Mouse (Mus musculus): ENCODE results near the gene Mrpl46. TPM values are rescaled to one million over a fixed set of nuclear protein-coding genes. Genes with fewer than 3 reads are reported as not detected.

Mrpl46 gene
- polyA plus RNA-seq (2014; fragmentation: Nextera tagmentation; extraction: Ambion mirVana) = 61.2 and 62.1 TPM in 2 replicates

GRCm38 (mm10) chr7:78782639-78783581 is at the start of gene Mrpl46, which contains the start of gene Mrps11:
Gene Mrpl46, minus strand, starts transcription at chr7:78783531.
Gene Mrps11, plus strand, starts transcription at chr7:78783119.
- Histone ChIP-seq H3K9me3 (ENCODE audit: control insufficient read depth, low read length) (no peaks in the 10 kb centered on the region), H3K36me3 (ENCODE audit: control insufficient read depth, insufficient read depth, low read length) (peaks cover 17% of the 10 kb centered on the region), H3K4me2 (ENCODE audit: low read depth, low read length) (peak within 1 kb of the TSS; percentile 85), H3K9ac (replicated peaks; ENCODE audit: low read depth, low read length) (peak within 1 kb of the TSS; percentile 58), H3K4me1 (ENCODE audit: control insufficient read depth, insufficient read depth, low read length) (peaks cover 9% of the 10 kb centered on the region), H3K27me3 (ENCODE audit: control insufficient read depth, insufficient read depth, low read length) (no peaks in the 10 kb centered on the region), H3K4me3 (ENCODE audit: low read depth, low read length) (peak within 1 kb of the TSS; percentile 53), H3K27ac (ENCODE audit: low read depth, low read length) (no peak within 1 kb of the TSS)
- under 1% methylated on average over 44 of the region's 44 CpGs for WGBS
- ATAC-seq (ENCODE audit: low read depth) = peak; percentile 98

DNA sequence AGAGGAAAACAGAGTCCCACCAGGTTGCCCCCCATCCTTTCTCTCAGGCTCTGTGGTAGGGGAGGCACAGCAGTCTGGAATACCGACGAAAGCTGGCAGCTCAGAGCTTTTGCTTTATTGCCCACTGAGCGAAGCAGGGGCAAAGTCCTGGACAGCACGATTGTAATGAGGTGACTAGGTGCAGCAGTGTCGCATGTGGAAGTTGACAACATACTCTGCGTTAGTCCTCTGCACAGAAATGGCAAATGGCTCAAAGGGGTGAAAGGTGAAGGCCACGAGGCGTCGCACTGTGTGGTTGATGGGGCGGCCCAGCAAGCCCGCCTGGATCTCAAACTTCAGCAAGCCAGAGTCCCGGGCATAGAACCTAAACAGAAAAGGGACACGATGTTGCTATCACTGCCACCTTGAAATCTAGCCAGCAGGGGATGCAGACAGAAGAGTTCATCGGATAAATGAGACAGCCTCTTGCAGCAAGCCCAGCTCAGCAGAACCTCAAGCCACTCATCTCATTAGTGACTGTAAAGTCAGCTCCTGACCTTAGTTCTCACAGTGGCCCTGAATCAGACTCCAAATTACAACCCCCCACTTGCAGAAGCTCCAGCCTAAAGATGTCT is 44.5 kb upstream of the Mrpl46 start:
- Histone ChIP-seq H3K4me3 (ENCODE audit: low read depth, low read length) (no peak overlapping the region), H3K9ac (replicated peaks; ENCODE audit: low read depth, low read length) (no peak overlapping the region), H3K4me2 (ENCODE audit: low read depth, low read length) (no peak overlapping the region), H3K9me3 (ENCODE audit: control insufficient read depth, low read length) (no peaks in the 10 kb centered on the region), H3K27ac (ENCODE audit: low read depth, low read length) (peak overlapping the region; percentile 65), H3K27me3 (ENCODE audit: control insufficient read depth, insufficient read depth, low read length) (no peaks in the 10 kb centered on the region), H3K4me1 (ENCODE audit: control insufficient read depth, insufficient read depth, low read length) (peaks cover 21% of the 10 kb centered on the region), H3K36me3 (ENCODE audit: control insufficient read depth, insufficient read depth, low read length) (peaks cover 3% of the 10 kb centered on the region; the same call in 1 of the 2 replicates)
- WGBS = 64% methylated on average over 14 of the region's 14 CpGs
- no peak for ATAC-seq (ENCODE audit: low read depth)

DNA sequence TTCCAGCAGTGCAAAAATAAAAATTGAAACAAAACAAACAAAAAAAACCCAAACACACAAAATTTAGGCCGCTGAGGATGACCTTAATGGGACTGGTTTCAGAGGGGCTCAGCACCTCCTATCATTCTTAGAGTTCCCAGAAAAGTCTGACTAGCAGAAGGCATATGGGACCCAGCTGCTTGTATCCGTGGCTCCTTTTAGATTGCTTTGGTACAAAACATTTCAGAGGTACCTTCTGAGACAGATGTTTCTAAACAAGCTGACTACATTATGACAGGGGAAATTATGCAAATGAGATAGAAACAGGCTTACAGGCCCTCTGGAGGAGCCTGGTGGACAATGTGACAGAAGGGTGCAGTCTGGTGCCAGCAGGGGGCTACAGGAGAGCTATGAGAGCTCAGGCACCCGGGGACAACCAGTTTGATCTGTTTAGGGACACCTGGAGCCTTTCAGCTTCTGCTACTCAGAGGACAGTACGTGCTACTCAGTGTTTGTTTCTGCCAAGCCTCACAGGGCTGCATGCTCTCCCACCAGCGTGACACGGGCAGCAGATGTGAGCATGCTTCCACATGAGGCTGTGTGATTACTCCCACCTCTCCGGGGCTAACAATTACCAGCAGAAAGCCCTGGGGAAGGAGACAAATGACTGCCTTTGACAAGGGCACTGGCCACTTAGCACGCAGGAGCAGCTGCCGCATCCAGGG is 43.5 kb upstream of the Mrpl46 start:
- peak; percentile 92 for ATAC-seq (ENCODE audit: low read depth)
- Histone ChIP-seq H3K9ac (replicated peaks; ENCODE audit: low read depth, low read length) (0 out of 2 replicates have a peak overlapping the region, but pooled peaks have one; percentile 11), H3K9me3 (ENCODE audit: control insufficient read depth, low read length) (no peaks in the 10 kb centered on the region), H3K27ac (ENCODE audit: low read depth, low read length) (peak overlapping the region; percentile 65), H3K27me3 (ENCODE audit: control insufficient read depth, insufficient read depth, low read length) (no peaks in the 10 kb centered on the region), H3K4me3 (ENCODE audit: low read depth, low read length) (no peak overlapping the region), H3K4me1 (ENCODE audit: control insufficient read depth, insufficient read depth, low read length) (peaks cover 21% of the 10 kb centered on the region), H3K4me2 (ENCODE audit: low read depth, low read length) (no peak overlapping the region), H3K36me3 (ENCODE audit: control insufficient read depth, insufficient read depth, low read length) (peaks cover 3% of the 10 kb centered on the region; the same call in 1 of the 2 replicates)
- WGBS = 31% methylated on average over 9 of the region's 9 CpGs

- Histone ChIP-seq H3K27ac (ENCODE audit: low read depth, low read length) (no peak overlapping the region), H3K9me3 (ENCODE audit: control insufficient read depth, low read length) (no peaks in the 10 kb centered on the region), H3K36me3 (ENCODE audit: control insufficient read depth, insufficient read depth, low read length) (no peaks in the 10 kb centered on the region), H3K4me2 (ENCODE audit: low read depth, low read length) (no peak overlapping the region), H3K9ac (replicated peaks; ENCODE audit: low read depth, low read length) (no peak overlapping the region), H3K4me3 (ENCODE audit: low read depth, low read length) (no peak overlapping the region), H3K27me3 (ENCODE audit: control insufficient read depth, insufficient read depth, low read length) (no peaks in the 10 kb centered on the region), H3K4me1 (ENCODE audit: control insufficient read depth, insufficient read depth, low read length) (no peaks in the 10 kb centered on the region)
- WGBS = 91% methylated on average over 12 of the region's 12 CpGs
- ATAC-seq (ENCODE audit: low read depth) = no peak
Observed at GRCm38 (mm10) chr7:78818336-78818735, 35.0 kb upstream of the Mrpl46 start.

- Histone ChIP-seq H3K4me1 (ENCODE audit: control insufficient read depth, insufficient read depth, low read length) (no peaks in the 10 kb centered on the region), H3K27ac (ENCODE audit: low read depth, low read length) (0 out of 2 replicates have a peak overlapping the region, but pooled peaks have one; percentile 16), H3K36me3 (ENCODE audit: control insufficient read depth, insufficient read depth, low read length) (no peaks in the 10 kb centered on the region), H3K4me3 (ENCODE audit: low read depth, low read length) (no peak overlapping the region), H3K27me3 (ENCODE audit: control insufficient read depth, insufficient read depth, low read length) (no peaks in the 10 kb centered on the region), H3K9me3 (ENCODE audit: control insufficient read depth, low read length) (no peaks in the 10 kb centered on the region), H3K4me2 (ENCODE audit: low read depth, low read length) (no peak overlapping the region), H3K9ac (replicated peaks; ENCODE audit: low read depth, low read length) (no peak overlapping the region)
- ATAC-seq (ENCODE audit: low read depth) = no peak
Observed at GRCm38 (mm10) chr7:78814766-78815165, 31.4 kb upstream of the Mrpl46 start.

GRCm38 (mm10) chr7:78813791-78814190 is 30.5 kb upstream of the Mrpl46 start:
- WGBS = 90% methylated on average over 6 of the region's 6 CpGs
- Histone ChIP-seq H3K4me1 (ENCODE audit: control insufficient read depth, insufficient read depth, low read length) (no peaks in the 10 kb centered on the region), H3K27ac (ENCODE audit: low read depth, low read length) (no peak overlapping the region), H3K27me3 (ENCODE audit: control insufficient read depth, insufficient read depth, low read length) (no peaks in the 10 kb centered on the region), H3K9ac (replicated peaks; ENCODE audit: low read depth, low read length) (no peak overlapping the region), H3K36me3 (ENCODE audit: control insufficient read depth, insufficient read depth, low read length) (no peaks in the 10 kb centered on the region), H3K9me3 (ENCODE audit: control insufficient read depth, low read length) (no peaks in the 10 kb centered on the region), H3K4me3 (ENCODE audit: low read depth, low read length) (no peak overlapping the region), H3K4me2 (ENCODE audit: low read depth, low read length) (no peak overlapping the region)
- ATAC-seq (ENCODE audit: low read depth) = no peak

DNA sequence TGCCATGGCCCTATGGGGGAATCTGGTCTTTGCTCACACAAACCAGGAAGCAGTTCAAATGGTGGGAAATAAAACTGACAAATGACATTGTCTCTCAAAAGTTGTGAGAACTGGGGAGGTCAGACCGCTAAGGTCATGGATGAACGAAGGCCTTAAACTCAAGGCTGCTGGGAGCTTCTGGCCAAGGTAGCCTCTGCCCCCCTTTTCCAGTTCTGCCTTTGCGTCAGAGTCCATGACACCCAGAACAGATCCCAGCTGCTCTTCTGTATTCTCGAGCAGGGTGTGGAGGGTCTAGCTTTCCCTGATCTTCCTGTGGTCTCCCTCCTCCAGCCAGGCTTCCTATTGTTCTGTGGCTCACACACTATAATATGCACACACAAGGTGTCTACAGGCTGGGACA is 23.9 kb upstream of the Mrpl46 start:
- H3K4me2 ChIP-seq (ENCODE audit: low read depth, low read length) = no peak overlapping the region
- H3K9me3 ChIP-seq (ENCODE audit: control insufficient read depth, low read length) = no peaks in the 10 kb centered on the region
- no peak overlapping the region for H3K27ac ChIP-seq (ENCODE audit: low read depth, low read length)
- ATAC-seq (ENCODE audit: low read depth) = no peak
- H3K27me3 ChIP-seq (ENCODE audit: control insufficient read depth, insufficient read depth, low read length) = no peaks in the 10 kb centered on the region
- H3K4me3 ChIP-seq (ENCODE audit: low read depth, low read length) = no peak overlapping the region
- no peaks in the 10 kb centered on the region for H3K36me3 ChIP-seq (ENCODE audit: control insufficient read depth, insufficient read depth, low read length)
- H3K4me1 ChIP-seq (ENCODE audit: control insufficient read depth, insufficient read depth, low read length) = no peaks in the 10 kb centered on the region
- WGBS = 86% methylated on average over 4 of the region's 4 CpGs
- H3K9ac ChIP-seq (replicated peaks; ENCODE audit: low read depth, low read length) = no peak overlapping the region

- H3K4me3 ChIP-seq (ENCODE audit: low read depth, low read length) = no peak overlapping the region
- H3K4me2 ChIP-seq (ENCODE audit: low read depth, low read length) = no peak overlapping the region
- H3K9ac ChIP-seq (replicated peaks; ENCODE audit: low read depth, low read length) = no peak overlapping the region
- no peak for ATAC-seq (ENCODE audit: low read depth)
- no peaks in the 10 kb centered on the region for H3K27me3 ChIP-seq (ENCODE audit: control insufficient read depth, insufficient read depth, low read length)
- H3K4me1 ChIP-seq (ENCODE audit: control insufficient read depth, insufficient read depth, low read length) = no peaks in the 10 kb centered on the region
- no peak overlapping the region for H3K27ac ChIP-seq (ENCODE audit: low read depth, low read length)
- 88% methylated on average over 3 of the region's 3 CpGs for WGBS
- H3K9me3 ChIP-seq (ENCODE audit: control insufficient read depth, low read length) = no peaks in the 10 kb centered on the region
- no peaks in the 10 kb centered on the region for H3K36me3 ChIP-seq (ENCODE audit: control insufficient read depth, insufficient read depth, low read length)
Observed at GRCm38 (mm10) chr7:78803841-78804240, 20.5 kb upstream of the Mrpl46 start.

Data from neural tube, embryonic 14.5 days (tissue).